Mouse (Mus musculus) brain, embryonic 14.5 days (tissue): ENCODE data around the gene Nhp2.
A peak's percentile ranks its signal among the peaks of the same experiment; 100 is the strongest.

Experiments
- CTCF ChIP-seq: fragments of 200-500 bp; IDR thresholded peaks from 2 replicates; pipeline ENCODE4 v1.5.1; 2012; ENCODE audit warnings: inconsistent platforms, mild to moderate bottlenecking, moderate library complexity, borderline replicate concordance; ENCODE audit not compliant: insufficient read depth, insufficient read length; ENCODE audit errors: extremely low read depth
- POLR2A ChIP-seq: fragments of 200-500 bp; IDR thresholded peaks from 2 replicates; pipeline ENCODE4 v1.6.1; 2012; ENCODE audit warnings: mild to moderate bottlenecking, inconsistent platforms, borderline replicate concordance; ENCODE audit not compliant: poor library complexity, insufficient read depth, insufficient read length, severe bottlenecking; ENCODE audit errors: extremely low read depth

GRCm38 (mm10) chr11:51605602-51606446 lies 13.7 kb upstream of the Nhp2 start:
- TF ChIP-seq CTCF (no peak), POLR2A (0 out of 2 replicates have a peak, but pooled peaks have one; percentile 40)
